Mouse (Mus musculus) CD4-positive, CD25-positive, alpha-beta regulatory T cell, adult 2 months (primary cell): ENCODE results near the gene Actr3b.
"Not testable (repeated sequence)": the region's sequence is repeated elsewhere in the genome, so short reads cannot be mapped to it uniquely, and the experiment has no call there.

ENCODE experiments used
- DNase-seq: peaks from one replicate; pipeline ENCODE4 v3.0.0-alpha.2; 2012; ENCODE audit warnings: low read depth, low spot score

Actr3b gene

DNA sequence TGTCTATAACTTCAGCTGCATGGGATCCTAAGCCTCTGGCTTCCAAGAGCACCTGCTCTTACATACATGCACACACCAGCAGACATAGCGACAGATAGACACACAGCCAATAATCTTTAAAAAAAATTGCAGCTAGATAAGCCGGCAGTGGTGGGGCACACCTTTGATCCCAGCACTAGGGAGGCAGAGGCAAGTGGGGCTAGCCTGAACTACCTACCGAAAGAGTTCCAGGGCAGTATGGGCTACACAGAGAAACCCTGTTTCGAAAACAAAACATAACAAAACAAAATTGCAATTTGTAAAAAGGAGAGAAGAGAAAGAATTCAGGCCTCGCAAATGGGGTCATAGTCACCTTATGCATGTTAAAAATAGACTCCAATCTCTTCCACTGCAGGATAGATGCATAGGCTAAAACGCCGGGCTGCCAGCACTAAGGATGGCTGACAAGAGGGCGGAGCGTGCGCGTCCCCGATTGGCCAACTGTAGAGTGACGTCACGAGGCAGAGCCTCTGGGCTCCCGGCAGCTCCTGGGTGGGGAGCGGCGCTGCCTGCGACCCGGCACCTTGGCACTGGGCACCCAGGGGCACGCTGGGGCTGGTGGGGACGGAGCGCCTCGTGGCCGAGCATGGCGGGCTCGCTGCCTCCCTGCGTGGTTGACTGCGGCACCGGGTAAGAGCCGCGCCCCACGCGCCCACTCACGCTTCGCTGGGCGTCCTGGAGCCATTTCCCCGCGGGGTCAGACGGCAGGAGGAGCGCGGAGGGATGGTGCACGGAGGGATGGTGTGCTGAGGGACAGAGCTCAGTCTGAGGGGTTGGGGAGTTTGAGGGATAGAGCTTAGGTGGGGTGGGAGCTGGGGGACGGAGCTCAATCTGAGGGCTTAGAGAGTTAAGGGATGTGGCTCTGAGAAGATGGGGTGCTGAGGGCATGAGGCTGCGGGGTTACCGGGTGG, at the start of gene Actr3b:
Gene Actr3b (plus strand): TSS at position 538 of the 950 bp plus-strand sequence.
- DNase-seq, result peak; percentile 87

DNA sequence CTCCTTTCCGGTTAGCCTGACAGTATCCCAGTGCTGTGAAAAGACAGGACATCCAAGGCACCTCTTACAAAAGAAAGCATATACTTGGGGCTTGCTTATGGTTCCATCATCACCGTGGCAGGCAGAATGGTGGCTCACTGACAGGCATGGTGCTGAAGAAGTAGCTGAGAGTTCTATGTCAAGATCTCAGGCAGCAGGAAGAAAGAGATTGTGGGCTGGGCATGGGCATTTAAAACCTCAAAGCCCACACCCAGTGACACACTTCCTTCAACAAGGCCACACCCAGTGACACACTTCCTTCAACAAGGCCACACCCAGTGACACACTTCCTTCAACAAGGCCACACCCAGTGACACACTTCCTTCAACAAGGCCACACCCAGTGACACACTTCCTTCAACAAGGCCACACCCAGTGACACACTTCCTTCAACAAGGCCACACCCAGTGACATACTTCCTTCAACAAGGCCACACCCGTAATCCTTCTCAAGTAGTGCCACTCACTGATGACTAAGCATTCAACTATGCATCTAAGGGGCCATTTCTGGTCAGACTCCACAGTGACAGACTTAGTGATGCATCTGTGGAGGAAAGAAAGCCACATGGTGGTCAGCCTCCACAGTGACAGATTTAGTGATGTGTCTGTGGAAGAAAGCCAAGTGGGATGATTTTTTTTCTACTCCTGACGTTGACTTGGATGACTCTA, 46.6 kb upstream of the Actr3b start:
- peak; percentile 20 for DNase-seq

DNA sequence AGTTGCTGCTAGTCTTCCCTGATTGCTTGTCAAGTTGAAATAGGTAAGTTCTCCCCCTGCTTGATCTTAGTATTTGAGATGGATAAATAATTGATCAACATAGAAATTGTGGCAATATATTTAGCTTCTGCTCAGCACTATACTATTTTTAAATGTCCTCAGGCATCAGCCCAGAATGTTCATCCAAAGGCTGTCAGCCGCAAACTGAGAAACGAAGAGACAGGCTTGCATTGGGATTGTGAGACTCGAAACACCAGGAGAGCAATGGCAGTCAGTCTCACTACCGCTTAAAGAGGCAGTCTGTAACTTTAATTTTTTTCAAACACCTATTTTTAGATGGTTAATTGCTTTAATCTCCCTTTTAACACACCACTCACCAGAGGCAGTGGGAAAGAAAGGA, 40.4 kb upstream of the Actr3b start:
- DNase-seq, result no peak

DNA sequence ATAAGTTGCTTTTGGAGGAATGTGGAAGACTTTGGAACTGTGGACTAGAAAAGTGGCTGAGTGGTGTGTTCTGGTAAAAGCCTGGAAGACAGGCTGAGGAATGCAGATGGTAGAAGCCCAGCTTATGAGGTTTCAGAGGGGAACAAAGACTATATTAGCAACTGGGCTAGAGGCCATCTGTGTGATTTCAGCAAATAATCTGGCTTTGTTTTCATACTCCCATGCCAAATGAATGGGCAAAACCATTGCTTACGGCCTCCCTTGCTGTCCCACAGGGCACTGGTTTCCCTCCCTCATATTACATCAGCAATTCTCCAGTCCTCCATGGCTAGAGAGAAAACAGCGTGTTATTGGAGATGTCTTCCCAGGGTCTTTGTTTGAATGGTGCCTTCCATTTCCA, 36.8 kb upstream of the Actr3b start:
- DNase-seq, result no peak

DNA sequence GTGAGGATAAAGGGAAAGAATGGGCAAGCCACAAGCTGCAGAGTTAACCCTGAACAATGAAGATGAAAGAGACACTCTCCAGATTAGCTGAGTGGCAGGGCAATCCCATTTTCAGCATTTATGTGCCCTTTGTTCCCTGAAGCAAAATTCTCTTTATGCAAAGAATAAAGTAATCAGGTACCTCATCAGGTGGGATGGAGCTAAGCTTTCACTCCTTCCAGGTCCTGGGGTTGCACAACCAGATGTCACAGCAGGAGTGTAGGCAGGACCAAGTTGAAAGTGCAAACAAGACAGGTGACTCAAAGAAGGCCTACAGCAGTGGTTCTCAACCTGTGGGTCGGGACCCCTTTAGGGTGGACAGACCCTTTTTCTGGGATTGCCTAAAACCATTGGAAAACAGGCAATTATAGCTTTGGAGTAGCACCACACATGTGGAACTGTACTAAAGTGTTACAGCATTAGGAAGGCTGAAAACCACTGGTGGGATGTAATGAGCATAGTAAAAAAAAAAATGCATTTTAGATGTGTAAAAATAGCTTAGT, 35.6 kb upstream of the Actr3b start:
- no peak for DNase-seq

DNA sequence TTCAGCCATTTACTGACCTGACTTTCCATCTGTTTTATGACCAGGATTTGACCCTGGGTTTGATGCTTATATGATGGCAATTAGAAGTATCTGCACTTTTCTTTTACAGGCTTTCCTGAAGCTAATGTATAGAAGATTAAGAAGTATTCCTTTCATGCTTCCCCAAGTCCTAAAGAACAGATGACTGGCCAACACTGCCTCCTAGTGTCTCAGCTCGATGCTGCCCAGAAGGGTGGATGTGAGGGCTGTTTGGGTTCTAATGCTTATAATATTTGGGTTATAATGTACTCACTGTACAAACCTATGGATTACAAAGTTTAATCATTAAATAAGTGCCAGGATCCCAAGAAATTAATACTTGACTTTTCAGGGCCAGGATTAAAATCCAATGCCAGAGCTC, 25.5 kb upstream of the Actr3b start:
- peak; percentile 66 for DNase-seq

DNA sequence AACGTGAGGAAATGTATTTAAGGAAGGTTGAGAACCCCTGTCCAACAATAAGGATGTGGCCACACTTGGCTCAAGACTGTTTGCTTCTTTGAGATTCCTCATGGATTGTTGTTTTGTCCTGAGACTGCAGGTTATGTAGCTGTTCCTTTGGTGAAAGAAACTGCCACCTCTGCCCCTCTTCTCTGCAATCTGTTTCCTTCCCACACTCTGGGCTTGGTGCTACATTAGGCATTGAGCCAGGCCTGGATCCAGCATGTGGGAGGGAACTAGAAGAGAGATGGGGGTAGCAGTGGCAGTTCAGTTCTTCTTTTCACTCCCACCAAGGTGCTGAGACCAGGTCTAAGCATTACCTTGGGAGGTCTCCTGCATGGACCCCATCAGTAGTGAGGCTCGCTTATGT, 23.9 kb upstream of the Actr3b start:
- DNase-seq, result no peak

DNA sequence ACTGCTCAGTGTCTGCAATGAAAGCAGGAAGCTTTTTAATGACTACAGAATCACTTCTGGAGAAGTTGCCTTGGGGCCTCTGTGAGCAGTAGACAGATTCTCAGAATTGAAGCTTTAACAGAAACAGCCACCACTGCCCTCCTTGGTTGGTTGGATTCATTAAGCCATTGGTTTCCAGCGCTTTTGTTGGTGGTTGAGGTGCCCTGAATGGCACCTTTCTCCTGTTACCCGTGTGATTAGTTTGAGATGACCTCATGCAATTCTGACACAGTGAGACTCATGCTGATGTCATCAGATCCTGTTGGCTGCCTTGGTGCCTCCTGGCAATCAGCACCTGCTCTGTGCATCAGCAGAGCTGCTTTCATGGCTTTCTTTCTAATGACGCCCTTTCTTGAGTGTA, 21.3 kb upstream of the Actr3b start:
- DNase-seq, result no peak

DNA sequence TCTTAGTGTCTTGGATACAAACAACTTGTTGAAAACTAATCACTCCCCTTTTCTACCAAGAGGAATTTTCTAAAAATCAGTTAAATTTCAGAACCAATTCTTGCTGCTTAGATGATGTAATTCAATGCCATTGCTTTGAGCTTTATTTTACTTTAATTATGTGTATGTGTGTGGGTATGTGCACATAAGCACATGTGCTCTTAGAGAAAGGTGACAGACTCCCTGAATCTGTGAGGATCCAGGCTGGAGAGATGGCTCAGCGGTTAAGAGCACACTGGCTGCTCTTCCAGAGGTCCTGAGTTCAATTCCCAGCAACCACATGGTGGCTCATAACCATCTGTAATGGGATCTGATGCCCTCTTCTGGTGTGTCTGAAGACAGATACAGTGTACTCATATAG, 20.9 kb upstream of the Actr3b start:
- DNase-seq, result not testable (repeated sequence)

DNA sequence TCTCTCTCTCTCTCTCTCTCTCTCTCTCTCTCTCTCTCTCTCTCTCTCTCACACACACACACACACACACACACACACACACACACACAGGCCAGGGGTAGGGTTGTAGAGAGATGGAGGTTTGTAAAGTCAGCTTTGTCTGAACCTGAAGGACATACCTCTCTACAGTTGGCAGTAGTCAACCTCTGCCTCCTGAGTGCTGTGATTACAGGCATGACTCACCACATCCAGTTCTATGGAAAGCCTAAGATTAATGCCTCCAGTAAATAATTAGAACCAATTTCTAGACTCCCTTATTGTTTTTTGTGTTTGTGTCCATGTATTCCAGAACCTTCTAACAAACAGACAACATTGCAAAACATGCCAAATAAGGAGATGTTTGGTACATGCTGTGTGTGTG, 11.9 kb upstream of the Actr3b start:
- no peak for DNase-seq

DNA sequence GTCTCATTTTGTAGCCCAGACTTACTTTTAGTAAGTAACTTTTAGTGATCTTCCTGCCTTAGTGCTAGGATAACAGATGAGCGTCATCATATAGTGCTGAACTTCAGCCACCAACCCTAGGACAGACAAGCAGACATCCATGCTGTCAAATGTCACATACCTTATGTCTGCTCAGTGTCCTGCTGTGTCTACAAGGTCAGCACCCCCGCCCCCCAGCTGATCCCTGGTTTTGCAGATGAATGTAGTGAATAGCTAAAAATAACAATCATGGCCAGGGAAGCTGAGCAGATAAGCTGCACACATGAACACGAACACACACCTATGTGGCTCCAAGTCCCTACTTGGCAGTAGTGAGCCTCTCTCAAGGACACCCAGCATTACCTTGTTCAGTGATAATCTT, 11.2 kb upstream of the Actr3b start:
- DNase-seq, result no peak

DNA sequence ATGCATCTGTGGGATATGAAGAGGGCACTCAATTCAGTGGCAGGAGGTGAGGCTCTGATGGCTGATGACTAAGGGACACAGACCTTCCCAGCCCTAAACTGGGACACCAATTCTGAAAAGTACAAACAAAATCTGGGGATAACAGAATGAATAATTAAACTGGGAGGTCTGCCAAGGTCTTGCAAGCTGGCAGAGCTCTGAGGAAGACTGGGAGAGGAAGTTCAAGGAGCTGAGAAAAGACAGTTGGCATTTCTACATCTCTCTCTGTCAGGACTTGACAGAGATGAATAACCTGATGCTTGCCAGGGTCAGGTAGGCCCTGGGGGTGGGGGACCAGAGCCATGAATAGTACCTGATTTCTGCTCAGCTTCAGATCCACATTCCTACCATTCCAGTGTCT, 8.2 kb upstream of the Actr3b start:
- no peak for DNase-seq

DNA sequence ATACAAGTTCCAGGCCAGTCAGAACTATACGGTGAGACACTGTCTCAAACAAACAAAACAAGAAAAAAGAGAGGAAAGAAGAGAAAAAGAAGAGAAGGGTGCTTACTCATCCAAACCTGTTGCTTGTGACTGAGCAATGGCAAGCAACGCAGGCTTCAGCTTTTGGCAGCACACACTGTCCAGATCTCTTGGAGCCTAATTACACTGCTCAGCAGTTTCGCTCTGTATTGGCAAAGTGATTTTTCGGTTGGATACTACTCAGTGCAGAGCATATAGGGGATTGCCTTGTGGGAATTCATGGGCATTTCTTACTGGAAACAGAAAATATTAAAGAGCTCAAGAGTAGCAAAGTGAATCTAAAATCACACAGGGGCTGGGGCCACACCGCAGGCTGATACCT, 6.9 kb upstream of the Actr3b start:
- DNase-seq, result no peak

DNA sequence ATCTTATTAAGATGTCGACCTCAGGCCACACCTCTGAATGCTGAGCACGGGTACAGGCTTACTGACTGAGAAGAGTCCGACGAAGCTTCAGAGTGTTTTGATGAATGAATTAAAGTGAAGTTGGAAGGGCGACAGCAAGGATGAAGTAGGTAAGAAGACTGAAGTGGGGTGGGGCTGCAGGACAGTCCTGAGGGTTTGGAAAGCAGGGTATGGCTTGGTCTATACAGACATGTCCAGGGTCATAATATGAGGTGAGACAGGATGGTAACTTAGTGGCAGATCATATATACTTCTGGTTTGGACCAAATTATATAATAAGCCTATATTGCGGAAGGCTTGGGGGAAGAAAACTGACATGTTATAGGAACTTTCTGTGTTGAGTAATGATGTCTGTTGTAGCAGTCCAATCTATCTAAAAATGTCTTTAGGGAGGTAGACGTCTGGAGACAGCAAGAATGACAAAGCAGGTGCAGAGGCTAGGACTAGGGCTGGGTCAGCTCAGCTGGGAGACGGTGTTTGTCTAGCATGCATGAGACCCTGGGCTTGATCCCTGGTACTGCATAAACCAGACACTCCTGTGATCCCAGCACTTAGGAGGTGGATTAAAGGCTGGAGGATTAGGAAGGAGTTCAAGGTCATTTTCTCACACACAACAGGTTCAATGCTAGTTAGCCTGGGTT, 6.1 kb upstream of the Actr3b start:
- DNase-seq, result no peak

DNA sequence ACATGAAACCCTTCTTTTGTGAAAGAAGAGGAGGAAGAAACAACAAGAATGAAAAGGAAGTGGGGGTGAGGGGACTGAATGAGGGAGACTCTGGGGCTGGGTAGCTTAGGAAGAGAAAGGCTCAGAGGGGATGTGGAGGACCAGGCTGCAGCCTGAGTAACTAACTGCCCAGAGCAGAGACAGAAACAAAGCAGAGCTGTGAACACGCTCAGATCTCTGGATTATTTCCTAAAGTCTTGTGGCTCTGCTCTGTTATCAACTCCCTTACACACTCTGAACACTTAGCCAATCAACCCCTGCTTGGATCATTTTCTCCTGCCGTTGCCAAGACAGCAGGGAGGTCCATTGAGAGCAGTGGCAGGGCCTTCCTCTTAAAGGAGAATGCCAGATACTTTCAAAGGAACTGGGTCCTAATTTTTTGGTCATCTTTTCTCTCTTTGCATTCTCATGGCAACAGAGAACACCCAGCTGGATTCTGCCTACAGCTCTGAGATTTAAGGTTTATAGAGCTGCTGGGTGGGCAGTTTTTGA, 5.5 kb upstream of the Actr3b start:
- DNase-seq, result no peak

DNA sequence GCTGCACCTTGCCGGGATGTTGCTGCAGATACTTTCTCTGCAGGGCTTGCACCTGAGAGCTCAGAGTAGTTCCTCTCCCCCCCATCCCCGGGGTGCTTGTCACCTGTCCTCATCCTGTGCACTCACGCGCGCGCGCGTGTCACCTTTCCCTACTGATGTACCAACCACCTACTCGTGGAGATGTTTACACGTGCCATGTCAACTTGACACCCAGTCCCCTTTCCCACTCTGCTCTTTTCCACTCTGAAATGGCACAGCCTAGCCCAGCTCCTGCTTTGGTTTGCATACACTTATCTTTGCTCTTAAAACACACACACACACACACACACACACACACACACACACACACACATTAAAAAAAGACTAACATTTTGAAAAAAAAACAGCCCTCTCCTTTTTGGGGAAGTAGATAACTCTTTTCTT, 624 bp downstream of the Actr3b start:
- DNase-seq, result peak; percentile 49

DNA sequence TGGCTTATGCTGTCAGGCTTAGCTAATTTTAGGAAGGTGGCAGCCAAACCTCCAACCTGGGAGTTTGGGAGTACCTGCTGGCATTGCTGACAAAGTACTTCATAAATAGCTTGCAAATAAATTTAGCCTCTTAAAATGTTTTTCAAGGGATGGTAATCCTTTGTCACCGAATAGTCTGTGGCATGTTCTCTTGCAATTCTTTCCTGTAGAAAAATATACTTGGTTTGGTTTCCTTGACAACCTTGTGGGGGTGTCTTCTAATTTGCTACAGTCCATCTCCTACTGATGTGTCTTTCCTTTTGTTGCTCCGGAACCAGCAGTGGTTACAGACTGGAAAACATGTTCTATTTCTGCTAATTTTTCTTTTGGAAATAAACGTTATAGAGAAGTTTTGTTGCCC, 1.1 kb downstream of the Actr3b start:
- no peak for DNase-seq

DNA sequence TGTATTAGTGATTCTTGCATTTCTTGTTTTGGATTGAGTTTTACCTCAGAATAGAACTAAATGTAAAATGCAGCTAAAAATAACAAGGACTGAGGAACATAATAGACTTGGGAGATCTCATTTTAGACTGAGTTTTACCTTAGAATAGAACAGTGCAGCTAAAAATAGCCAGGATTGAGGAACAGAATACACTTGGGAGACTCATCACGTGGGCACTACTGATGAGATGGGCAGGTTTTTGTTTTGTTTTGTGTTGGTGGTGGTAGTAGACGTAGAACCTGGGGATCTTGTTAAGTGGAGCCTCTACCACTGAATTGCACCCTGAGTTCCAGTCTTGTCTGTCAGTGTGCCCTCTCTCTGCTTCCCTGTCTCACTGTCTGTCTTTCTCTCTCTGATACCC, 2.1 kb downstream of the Actr3b start:
- no peak for DNase-seq

DNA sequence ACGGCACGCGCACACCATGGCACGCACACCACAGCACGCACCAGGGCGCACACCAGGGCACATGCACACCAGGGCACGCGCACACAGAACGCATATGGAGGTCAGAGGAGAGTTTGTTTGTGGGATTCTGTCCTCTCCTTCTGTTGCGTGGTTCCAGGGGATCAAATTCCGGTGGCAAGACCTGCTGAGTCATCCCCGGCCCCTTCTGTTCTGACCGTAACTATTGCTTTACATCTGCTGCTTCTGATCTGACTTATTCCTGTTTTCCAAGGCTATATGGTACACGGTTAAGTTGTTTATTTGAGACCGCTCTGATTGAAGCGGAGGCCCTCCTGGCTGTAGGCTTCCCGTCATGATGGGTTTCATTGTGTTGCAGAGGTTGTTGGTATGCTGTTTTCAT, 9.2 kb downstream of the Actr3b start:
- no peak for DNase-seq

DNA sequence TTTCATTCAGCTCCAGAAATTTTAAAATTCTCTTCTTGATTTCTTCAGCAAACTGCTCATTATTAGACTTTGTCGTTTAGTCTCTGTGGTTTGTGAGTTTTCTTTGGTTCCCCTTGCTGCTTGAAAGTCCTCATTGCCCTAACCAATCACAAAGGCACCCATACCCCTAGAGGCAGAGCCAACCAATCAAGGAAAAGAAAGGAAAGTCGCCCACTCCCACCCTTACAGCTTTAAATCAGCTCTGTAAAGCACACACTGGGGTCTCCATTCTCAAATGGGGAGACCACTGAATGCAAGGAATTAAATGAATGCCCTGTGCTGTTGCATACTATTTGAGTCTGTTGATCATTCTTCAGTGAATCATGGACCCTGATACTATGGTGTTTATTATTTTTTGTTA, 9.6 kb downstream of the Actr3b start:
- no peak for DNase-seq

DNA sequence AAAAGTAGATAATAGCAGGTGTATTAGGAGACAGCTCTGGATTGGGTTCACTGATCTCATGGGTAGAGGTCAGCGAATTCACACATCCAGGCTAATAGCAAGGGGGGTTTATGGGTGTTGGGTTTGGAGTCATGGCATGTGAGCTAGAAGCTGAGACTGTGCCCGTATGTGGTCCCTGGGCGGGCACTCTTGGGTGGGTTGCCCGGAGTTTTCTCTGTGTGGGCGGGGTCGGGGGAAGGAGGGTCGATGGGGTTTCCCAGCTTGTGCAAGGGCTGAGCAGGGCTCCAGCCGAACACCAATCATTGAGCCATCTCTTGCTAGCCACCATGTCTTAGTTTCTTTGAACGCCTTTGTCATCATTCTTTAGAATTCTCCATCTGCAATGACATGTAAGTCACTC, 12.7 kb downstream of the Actr3b start:
- DNase-seq, result no peak
